Mouse (Mus musculus) 3T3-L1 (cell line): ENCODE results near the gene H2-Eb1.
A peak's percentile ranks its signal among the peaks of the same experiment; 100 is the strongest.

Experiments
- DNase-seq: peaks from one replicate; pipeline ENCODE4 v3.0.0-alpha.2; 2015; ENCODE audit warnings: low read depth, low spot score

Gene H2-Eb1

GRCm38 (mm10) chr17:34305380-34306030, at the start of gene H2-Eb1:
Gene H2-Eb1 (plus strand): TSS chr17:34305867.
- peak; percentile 73 for DNase-seq

DNA sequence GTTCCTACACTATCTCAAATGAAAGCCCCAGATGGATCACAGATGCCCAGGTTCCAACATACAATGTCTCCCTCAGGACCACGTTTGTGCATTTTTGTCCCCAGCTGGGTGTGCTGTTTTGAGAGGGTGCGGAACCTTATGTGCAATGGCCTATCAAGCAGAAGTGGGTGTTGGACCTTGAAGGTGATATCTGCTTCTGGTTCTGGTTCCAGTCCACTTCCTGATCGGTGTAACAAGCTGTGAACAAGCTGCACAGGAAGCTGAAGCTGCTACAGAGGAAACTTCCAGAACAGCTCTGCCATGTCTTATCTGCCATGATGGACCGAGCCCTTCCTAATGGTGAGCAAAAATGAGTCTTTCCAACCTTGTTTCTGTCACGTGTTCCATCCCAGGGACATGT, 49.2 kb upstream of the H2-Eb1 start:
- DNase-seq = no peak

DNA sequence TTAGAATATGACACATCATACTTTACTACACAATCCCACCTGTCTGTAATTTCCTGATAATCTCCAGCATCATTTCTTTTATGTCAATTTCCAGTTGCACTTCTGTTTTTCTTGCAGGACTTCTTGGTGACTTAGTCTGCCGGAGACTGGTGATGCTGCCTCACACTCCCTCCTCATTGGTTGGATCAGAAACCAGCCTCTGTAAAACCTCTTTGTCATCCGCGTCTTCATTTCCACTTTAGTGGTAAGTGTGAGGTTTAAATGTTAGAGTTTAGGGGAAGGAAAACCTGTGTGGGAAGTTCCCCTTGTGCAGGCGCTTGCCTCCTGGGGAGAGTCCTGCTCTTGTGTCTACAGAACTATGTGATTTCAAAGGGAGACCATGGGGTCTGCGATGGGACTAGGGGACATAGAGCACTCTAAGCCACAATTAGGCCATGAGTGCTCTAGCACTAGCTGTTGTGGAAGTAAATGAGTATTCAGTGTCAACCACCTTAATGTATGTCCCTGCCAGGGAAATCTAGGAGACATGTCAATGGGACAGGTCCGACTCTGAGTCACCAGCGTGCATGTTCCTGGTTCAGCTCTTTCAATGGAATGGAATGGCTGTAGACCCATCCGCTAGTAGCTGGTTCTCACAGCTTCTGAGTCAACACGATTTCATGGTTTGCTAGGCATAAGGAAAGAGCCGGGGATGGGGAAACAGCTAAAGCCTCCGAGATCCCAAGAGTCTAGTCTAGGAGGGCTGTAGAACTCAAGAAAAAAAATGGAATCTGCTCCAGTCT, 47.9 kb upstream of the H2-Eb1 start, which contains the start of gene H2-Ab1:
TSS of gene H2-Ab1 (plus strand) at position 96 of the 782 bp plus-strand sequence.
- DNase-seq = peak; percentile 70

DNA sequence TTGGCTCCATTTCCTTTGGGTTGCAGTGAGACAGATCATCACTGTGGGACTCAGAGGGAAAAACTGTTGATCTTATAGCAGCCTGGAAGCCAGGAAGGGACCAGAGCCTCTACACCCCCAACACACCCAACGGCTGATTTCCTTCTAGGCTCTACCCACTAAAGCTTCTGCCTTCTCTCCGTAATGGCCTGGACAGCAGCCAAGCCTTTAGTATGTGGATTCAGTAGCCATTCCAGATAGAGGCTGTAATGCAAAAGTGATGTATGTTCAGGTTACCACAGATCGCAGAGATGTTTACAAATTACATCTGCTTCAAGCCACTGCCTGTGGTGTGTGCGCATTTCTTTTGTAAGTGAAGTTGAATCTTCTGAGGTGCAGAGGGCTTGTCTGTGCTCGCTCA, 45.1 kb upstream of the H2-Eb1 start:
- DNase-seq = no peak

- peak; percentile 73 for DNase-seq
Measured at GRCm38 (mm10) chr17:34261502-34261901, 44.2 kb upstream of the H2-Eb1 start.

- peak; percentile 69 for DNase-seq
Measured at GRCm38 (mm10) chr17:34263068-34263467, 42.6 kb upstream of the H2-Eb1 start.

- no peak for DNase-seq
Measured at GRCm38 (mm10) chr17:34263811-34264371, 41.8 kb upstream of the H2-Eb1 start.

DNA sequence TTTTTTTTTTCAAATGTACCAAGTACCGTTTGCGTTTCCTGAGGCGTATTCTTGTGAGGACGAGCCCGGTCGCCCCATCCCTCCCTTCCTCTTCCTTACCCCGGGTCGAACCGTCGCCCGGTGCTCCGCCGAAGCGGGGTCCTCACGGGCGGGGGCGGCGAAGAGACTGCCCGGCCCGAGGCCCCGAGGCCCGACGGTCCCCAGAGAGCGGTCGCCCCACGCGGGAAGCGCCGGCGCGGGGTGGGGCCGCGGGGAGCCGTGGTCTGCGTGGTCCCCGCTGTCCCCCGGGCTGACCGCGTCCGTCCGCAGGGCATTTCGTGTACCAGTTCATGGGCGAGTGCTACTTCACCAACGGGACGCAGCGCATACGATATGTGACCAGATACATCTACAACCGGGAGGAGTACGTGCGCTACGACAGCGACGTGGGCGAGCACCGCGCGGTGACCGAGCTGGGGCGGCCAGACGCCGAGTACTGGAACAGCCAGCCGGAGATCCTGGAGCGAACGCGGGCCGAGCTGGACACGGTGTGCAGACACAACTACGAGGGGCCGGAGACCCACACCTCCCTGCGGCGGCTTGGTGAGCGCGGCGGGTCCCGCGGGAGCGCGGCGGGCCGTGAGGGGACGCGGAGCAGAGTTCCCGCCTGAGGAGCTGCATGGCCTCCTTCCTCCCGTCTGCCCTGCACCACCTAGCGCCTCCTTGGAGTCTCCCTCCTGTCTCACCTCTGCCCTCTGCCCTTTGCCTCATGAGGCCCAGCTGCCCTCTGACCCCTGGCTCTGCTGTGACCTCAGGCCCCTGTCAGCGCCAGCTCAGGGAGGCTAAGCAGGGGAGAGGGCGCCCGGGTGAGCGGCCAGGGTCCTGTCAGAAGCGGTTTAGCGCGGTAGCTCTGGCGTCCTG, 41.0 kb upstream of the H2-Eb1 start:
- DNase-seq = no peak

DNA sequence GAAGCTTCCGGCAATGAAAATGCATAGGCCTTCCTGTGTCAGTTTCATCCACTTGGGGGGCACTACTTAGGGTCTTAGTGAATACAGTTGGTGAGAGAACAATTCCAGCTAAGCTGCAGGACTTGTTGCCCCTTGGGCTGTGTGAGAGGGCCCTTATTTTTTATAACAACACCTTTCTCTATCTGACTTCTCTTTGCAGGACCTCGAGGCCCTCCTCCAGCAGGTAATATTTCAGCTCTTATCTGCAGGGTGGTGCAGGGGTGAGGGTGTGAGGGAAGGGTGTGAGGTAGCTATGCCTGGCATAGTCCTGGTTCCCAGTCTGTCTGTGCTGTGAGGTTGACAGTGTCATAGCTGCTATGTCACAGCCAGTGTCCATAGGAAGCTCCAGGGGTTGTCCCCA, 37.4 kb upstream of the H2-Eb1 start:
- no peak for DNase-seq

DNA sequence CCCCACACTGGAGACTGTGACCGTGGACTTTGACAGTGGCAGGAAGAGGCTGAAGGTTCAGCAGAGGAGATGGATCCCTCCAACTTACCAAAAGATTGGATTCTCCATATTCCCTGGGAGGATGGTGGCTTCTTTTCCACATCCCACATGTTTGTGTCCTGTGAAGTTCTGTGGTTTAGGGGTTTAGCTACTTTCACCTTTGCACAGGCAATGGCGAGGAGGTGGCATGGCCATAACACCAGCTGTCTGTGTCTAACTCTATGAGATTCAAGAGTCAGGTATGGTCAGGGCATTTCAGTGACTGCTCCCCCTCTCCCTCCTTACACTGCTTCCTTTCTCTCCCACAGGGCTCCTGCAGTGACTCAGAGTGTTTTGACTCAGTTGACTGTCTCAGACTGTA, 36.9 kb upstream of the H2-Eb1 start:
- no peak for DNase-seq

- no peak for DNase-seq
Measured at GRCm38 (mm10) chr17:34269817-34270216, 35.9 kb upstream of the H2-Eb1 start.

- no peak for DNase-seq
Measured at GRCm38 (mm10) chr17:34270230-34270629, 35.4 kb upstream of the H2-Eb1 start.

DNA sequence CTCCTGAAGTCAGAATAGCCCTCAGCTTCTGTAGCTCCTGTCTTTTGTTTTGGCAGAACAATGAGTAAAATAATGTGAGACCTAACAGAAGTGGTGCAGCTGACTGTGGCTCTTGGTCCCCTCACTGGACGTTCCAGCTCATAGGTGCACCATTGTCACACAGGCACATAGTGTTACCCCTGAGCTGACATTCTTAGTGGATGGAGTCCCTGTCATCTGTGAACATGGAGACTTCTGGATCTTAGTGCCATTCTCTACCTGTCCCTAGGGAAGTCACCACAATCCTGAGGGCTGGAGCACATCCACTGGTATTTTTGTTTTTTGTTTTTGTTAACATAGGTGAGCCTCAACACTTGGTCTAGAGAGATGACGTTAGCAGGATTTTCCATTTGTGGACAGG, 34.7 kb upstream of the H2-Eb1 start:
- no peak for DNase-seq

DNA sequence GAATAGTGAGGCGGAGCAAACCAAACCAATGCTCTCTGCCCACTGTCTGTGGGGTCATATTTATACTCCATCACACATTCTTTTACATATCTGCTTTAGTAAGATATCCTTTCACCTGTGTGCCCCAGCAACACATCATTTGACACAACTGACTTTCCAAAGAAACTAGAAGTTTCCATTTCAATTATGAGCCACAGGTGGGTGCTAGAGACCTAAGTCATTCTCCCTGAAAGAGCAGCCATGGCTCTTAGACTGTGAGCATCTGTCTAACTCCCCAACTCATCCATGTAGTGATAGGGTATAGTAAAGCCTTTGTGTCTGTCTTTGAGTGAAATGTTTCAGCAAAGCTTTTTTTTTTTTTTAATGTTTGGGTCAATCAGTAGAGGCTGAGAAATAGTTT, 33.6 kb upstream of the H2-Eb1 start:
- no peak for DNase-seq

GRCm38 (mm10) chr17:34280499-34281038, 25.1 kb upstream of the H2-Eb1 start:
- DNase-seq = no peak

DNA sequence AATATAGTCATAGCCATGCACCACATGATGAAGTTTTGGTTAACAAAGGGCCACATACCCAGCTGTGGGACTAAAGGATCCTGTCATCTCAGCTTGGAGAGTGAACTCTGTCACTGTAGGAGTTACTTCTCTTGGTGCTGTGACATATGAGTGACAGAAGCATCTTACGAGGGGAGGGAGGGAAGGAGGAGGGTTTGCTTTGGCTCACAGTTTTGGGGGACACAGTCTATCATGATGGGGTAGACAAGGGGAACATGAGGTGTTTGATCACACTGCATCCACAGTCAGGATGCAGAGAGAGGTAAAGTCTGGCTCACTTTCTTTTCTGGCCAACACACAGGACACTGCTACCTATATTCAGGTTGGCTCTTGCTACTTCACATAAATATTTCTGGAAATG, 23.8 kb upstream of the H2-Eb1 start:
- no peak for DNase-seq

DNA sequence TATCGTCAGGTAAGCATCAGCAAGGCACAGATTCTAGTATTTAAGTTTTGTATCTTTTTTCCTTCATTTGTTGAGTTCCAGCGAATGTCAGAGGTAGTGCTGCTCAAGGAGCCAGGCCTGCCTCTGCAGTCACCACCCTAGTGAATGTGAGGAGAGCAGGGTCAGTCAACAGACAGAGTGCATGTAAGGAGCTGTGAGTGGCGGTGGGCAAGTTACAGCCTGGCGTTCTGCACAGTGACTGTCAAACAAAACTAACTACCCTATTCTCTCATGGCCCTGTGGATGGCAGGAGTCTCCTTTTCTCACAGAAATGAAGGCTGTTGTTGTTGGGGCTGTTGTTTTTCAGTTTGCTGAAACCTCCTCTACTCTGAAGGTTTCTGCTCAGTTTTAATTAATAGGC, 20.3 kb upstream of the H2-Eb1 start:
- DNase-seq = no peak

- DNase-seq = no peak
Measured at GRCm38 (mm10) chr17:34285848-34286247, 19.8 kb upstream of the H2-Eb1 start.

DNA sequence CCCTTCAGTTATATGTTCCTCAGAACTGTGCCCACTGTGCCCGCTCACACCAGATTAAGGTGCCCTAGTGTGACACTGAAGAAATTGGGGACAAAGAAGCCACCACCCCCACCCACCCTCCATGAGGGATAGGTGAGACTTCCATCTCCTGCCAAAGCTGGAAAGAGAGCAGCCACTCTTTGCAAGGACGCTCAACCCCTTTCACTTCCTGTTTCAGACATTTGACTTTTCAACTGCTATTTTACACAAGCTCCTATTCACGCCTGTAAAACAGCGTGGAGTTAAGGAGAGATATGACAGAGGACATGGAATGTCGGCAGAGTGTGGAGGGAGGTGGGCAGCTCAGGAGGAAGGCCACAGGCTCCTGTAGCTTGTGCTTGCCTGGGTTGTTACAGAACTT, 19.2 kb upstream of the H2-Eb1 start:
- no peak for DNase-seq

- no peak for DNase-seq
Measured at GRCm38 (mm10) chr17:34286999-34287398, 18.7 kb upstream of the H2-Eb1 start.

GRCm38 (mm10) chr17:34287648-34288047, 18.0 kb upstream of the H2-Eb1 start, which contains the start of gene H2-Aa:
Gene H2-Aa (minus strand): TSS chr17:34287823.
- DNase-seq = peak; percentile 81
